Comparison of ENCODE assay signal across 16 mouse cellular contexts in genomic region chr8:122334791-122335490, GRCm38 (mm10). TPM values are rescaled to one million over a fixed set of nuclear protein-coding genes. Genes with fewer than 3 reads are reported as not detected.
DNase-seq lines count a peak whose midpoint lies in the region; ATAC-seq and TF ChIP-seq lines count a peak whose summit lies in the region.
"Had no signal": no experiment of that assay in that cellular context is flagged by ENCODE, and none has a peak within 500 bp of the region (broad histone marks: within the 10 kb centered on the region; RNA-seq: fewer than 3 reads in every experiment).

No protein-coding gene starts in this region.

- TF ChIP-seq RAD21 in MEL (IDR thresholded peaks at IDR 0.05; ENCODE audit: low read depth, low read length) = no peak

- peak overlapping the region; percentile 96; the same call in 1 of the 2 replicates for H3K4me2 ChIP-seq in hindbrain, embryonic 12.5 days (replicated peaks)

- no peak overlapping the region for H3K27ac ChIP-seq in MEL (ENCODE audit: control insufficient read depth, low read depth, low read length)
- H3K27ac ChIP-seq in hindbrain, embryonic 12.5 days = 0 out of 2 replicates have a peak overlapping the region, but pooled peaks have one; percentile 30
- no peak overlapping the region for H3K27ac ChIP-seq in midbrain, embryonic 10.5 days (replicated peaks)
- H3K27ac ChIP-seq in cerebellum, adult 2 months (ENCODE audit: insufficient read depth, low read length) = no peak overlapping the region
- H3K27ac ChIP-seq: heart, embryonic 13.5 days had no signal

- H3K4me1 ChIP-seq in E14TG2a.4 (replicated peaks; ENCODE audit: low read depth, low read length) (peaks cover 27% of the 10 kb centered on the region), MEL (ENCODE audit: control insufficient read depth in 1 of 2, insufficient read depth in 2 of 2, low read length in 2 of 2) (peaks cover 0 to 5% of the 10 kb centered on the region in 2 experiments; a peak in 1 of 4 replicates)
- peaks cover 22% of the 10 kb centered on the region for H3K4me1 ChIP-seq in hindbrain, embryonic 12.5 days
- H3K4me1 ChIP-seq in midbrain, embryonic 10.5 days = peaks cover 25% of the 10 kb centered on the region
- peaks cover 3% of the 10 kb centered on the region; the same call in 1 of the 2 replicates for H3K4me1 ChIP-seq in cerebellum, adult 2 months (ENCODE audit: control insufficient read depth, insufficient read depth, low read length)

- no peaks in the 10 kb centered on the region for H3K79me2 ChIP-seq in MEL (ENCODE audit: control insufficient read depth, insufficient read depth, low read length, poor library complexity)

- no peak for TF ChIP-seq POLR2A in MEL (IDR thresholded peaks at IDR 0.05; ENCODE audit: control insufficient read depth in 1 of 2, insufficient read depth in 1 of 2, low read depth in 1 of 2, low read length in 2 of 2, poor library complexity in 1 of 2)
- TF ChIP-seq POLR2A in cerebellum, adult 2 months (IDR thresholded peaks at IDR 0.05; ENCODE audit: borderline replicate concordance, insufficient read depth, low read length) = no peak

- no peak for ATAC-seq in hindbrain, embryonic 12.5 days (ENCODE audit: low FRiP score)

- no peaks in the 10 kb centered on the region for H3K36me3 ChIP-seq in E14TG2a.4 (ENCODE audit: insufficient read depth, low read length)
- peaks cover 4 to 30% of the 10 kb centered on the region in 2 experiments for H3K36me3 ChIP-seq in MEL (ENCODE audit: control insufficient read depth in 1 of 2, insufficient read depth in 2 of 2, low read length in 2 of 2)
- no peaks in the 10 kb centered on the region; the same call in 1 of the 2 replicates for H3K36me3 ChIP-seq in hindbrain, embryonic 12.5 days
- peaks cover 5% of the 10 kb centered on the region; the same call in 1 of the 2 replicates for H3K36me3 ChIP-seq in midbrain, embryonic 10.5 days

- no peak for TF ChIP-seq EP300 in MEL (IDR thresholded peaks at IDR 0.05; ENCODE audit: low read depth in 1 of 2, low read length in 2 of 2)

- TF ChIP-seq CTCF in E14TG2a.4 (conservative IDR thresholded peaks at IDR 0.05; ENCODE audit: low read length) (no peak), MEL (IDR thresholded peaks at IDR 0.05 in 2 of 3, conservative IDR thresholded peaks at IDR 0.05 in 1 of 3; ENCODE audit: control insufficient read depth in 1 of 3, insufficient read depth in 1 of 3, low read depth in 2 of 3, low read length in 3 of 3, poor library complexity in 1 of 3, severe bottlenecking in 1 of 3) (no peak)
- no peak for TF ChIP-seq CTCF in cerebellum, adult 2 months (IDR thresholded peaks at IDR 0.05; ENCODE audit: borderline replicate concordance, insufficient read depth, low read depth, low read length)

- peak; percentile 17 for DNase-seq in MEL (ENCODE audit: low read depth, low spot score)
- DNase-seq in midbrain, embryonic 10.5 days (ENCODE audit: low spot score) = no peak
- no peak for DNase-seq in layer of hippocampus, adult 9-10 months (ENCODE audit: low spot score)
- no peak for DNase-seq in frontal cortex, postnatal 10 days (ENCODE audit: low spot score in 2 of 2)
- DNase-seq in cerebellum, adult 2 months = no peak
- DNase-seq in Muller cell, postnatal 12 days (ENCODE audit: inconsistent ontology term) = no peak
- DNase-seq: gastrocnemius, postnatal 14 days; retina, postnatal 1 day had no signal

- H3K4me3 ChIP-seq in E14TG2a.4 (replicated peaks; ENCODE audit: low read length) (peak overlapping the region; percentile 86), MEL (ENCODE audit: control insufficient read depth in 1 of 2, insufficient read depth in 1 of 2, low read depth in 2 of 2, low read length in 2 of 2) (no peak overlapping the region)
- H3K4me3 ChIP-seq in hindbrain, embryonic 12.5 days = peak overlapping the region; percentile 56; the same call in 1 of the 2 replicates
- peak overlapping the region; percentile 71; the same call in 1 of the 2 replicates for H3K4me3 ChIP-seq in midbrain, embryonic 10.5 days
- H3K4me3 ChIP-seq in cerebellum, adult 2 months (replicated peaks; ENCODE audit: insufficient read depth, low read depth, low read length) = no peak overlapping the region

- 83% methylated on average over 13 of the region's 13 CpGs for WGBS in hindbrain, embryonic 12.5 days
- 84% methylated on average over 13 of the region's 13 CpGs for WGBS in midbrain, embryonic 10.5 days
- 93% methylated on average over 13 of the region's 13 CpGs for WGBS in cerebellum, adult 2 months

- H3K27me3 ChIP-seq in E14TG2a.4 (ENCODE audit: insufficient read depth, low read length) (peaks cover 55% of the 10 kb centered on the region), MEL (ENCODE audit: control insufficient read depth in 1 of 2, insufficient read depth in 2 of 2, low read length in 2 of 2) (no peaks in the 10 kb centered on the region)
- peaks cover 67% of the 10 kb centered on the region for H3K27me3 ChIP-seq in hindbrain, embryonic 12.5 days
- peaks cover 78% of the 10 kb centered on the region for H3K27me3 ChIP-seq in midbrain, embryonic 10.5 days (ENCODE audit: low read depth, poor library complexity, severe bottlenecking)
- no peaks in the 10 kb centered on the region; the same call in 1 of the 2 replicates for H3K27me3 ChIP-seq in cerebellum, adult 2 months (ENCODE audit: control insufficient read depth, insufficient read depth, low read length)
- H3K27me3 ChIP-seq: CH12.LX had no signal

- no peak overlapping the region for H3K9ac ChIP-seq in MEL (ENCODE audit: control insufficient read depth, low read depth, low read length, poor library complexity, severe bottlenecking)
- peak overlapping the region; percentile 68; the same call in 1 of the 2 replicates for H3K9ac ChIP-seq in hindbrain, embryonic 12.5 days

- H3K9me3 ChIP-seq in E14TG2a.4 (ENCODE audit: low read length) = no peaks in the 10 kb centered on the region
- no peaks in the 10 kb centered on the region for H3K9me3 ChIP-seq in MEL (replicated peaks; ENCODE audit: insufficient read depth, low read length)
- no peaks in the 10 kb centered on the region for H3K9me3 ChIP-seq in hindbrain, embryonic 12.5 days (replicated peaks)
- no peaks in the 10 kb centered on the region for H3K9me3 ChIP-seq in midbrain, embryonic 10.5 days (replicated peaks)
- H3K9me3 ChIP-seq: heart, embryonic 13.5 days had no signal

TF ChIP-seq in MEL, 35 proteins besides CTCF, POLR2A, EP300 and RAD21:
- no peak for TF ChIP-seq MAZ (IDR thresholded peaks at IDR 0.05; ENCODE audit: low read depth, low read length)
- TF ChIP-seq MAX (IDR thresholded peaks at IDR 0.05; ENCODE audit: low read length) = no peak
- TF ChIP-seq MAFK (IDR thresholded peaks at IDR 0.05; ENCODE audit: borderline replicate concordance, low read depth, low read length) = no peak
- no peak for TF ChIP-seq USF2 (IDR thresholded peaks at IDR 0.05; ENCODE audit: borderline replicate concordance in 1 of 2, insufficient read depth in 1 of 2, low read depth in 1 of 2, low read length in 2 of 2)
- TF ChIP-seq HCFC1 (IDR thresholded peaks at IDR 0.05; ENCODE audit: low read depth, low read length) = no peak
- no peak for TF ChIP-seq KAT2A (conservative IDR thresholded peaks at IDR 0.05; ENCODE audit: low read depth, low read length)
- no peak for TF ChIP-seq NELFE (IDR thresholded peaks at IDR 0.05; ENCODE audit: low read depth, low read length)
- no peak for TF ChIP-seq SIN3A (IDR thresholded peaks at IDR 0.05; ENCODE audit: low read length)
- no peak for TF ChIP-seq ZMIZ1 (IDR thresholded peaks at IDR 0.05; ENCODE audit: low read depth, low read length)
- no peak for TF ChIP-seq TCF12 (IDR thresholded peaks at IDR 0.05; ENCODE audit: low read depth, low read length)
- no peak for TF ChIP-seq TAL1 (IDR thresholded peaks at IDR 0.05; ENCODE audit: low read length)

RNA-seq across cellular contexts. Expression of gene Trhr2, which starts 25.6 kb away (rescaled TPM):
- 0.12 TPM in 1 of 2 replicates, not detected in the other for total RNA-seq in MEL (2012; rRNA removed)
- polyA plus RNA-seq in MEL (2012; ENCODE audit: insufficient read depth in 1 of 2, insufficient read length in 2 of 2, low read depth in 1 of 2, low replicate concordance in 2 of 2, missing spikeins in 1 of 2) = under 1 TPM in 1 of 2 experiments, not detected in 1; 0.07 TPM
- not detected in 2 replicates for polyA plus RNA-seq in hindbrain, embryonic 12.5 days (2016; fragmentation: Nextera tagmentation; extraction: Ambion mirVana)
- not detected in 2 replicates for polyA plus RNA-seq in midbrain, embryonic 10.5 days (2016; fragmentation: Nextera tagmentation; extraction: Ambion mirVana)
- 0.63 and 1.8 TPM in 2 replicates for polyA plus RNA-seq in cerebellum, adult 2 months (2012; rRNA removed)
- total RNA-seq: common myeloid progenitor, adult 5-6 weeks; gastrocnemius, postnatal 14 days had no signal
- polyA plus RNA-seq: heart, embryonic 13.5 days; intestine, embryonic 14.5 days; liver, embryonic 16.5 days; spleen, adult 2 months had no signal

RNA-seq across cellular contexts. Expression of gene Zc3h18, which starts 41.5 kb away (rescaled TPM):
- total RNA-seq in MEL (2012; rRNA removed) = 84.3 and 98.5 TPM in 2 replicates
- 100 to 1,000 TPM in 1 of 2 experiments, 10 to 100 TPM in 1; 30.2 to 122 TPM for polyA plus RNA-seq in MEL (2012; ENCODE audit: insufficient read depth in 1 of 2, insufficient read length in 2 of 2, low read depth in 1 of 2, low replicate concordance in 2 of 2, missing spikeins in 1 of 2)
- polyA plus RNA-seq in hindbrain, embryonic 12.5 days (2016; fragmentation: Nextera tagmentation; extraction: Ambion mirVana) = 64.0 and 64.4 TPM in 2 replicates
- polyA plus RNA-seq in midbrain, embryonic 10.5 days (2016; fragmentation: Nextera tagmentation; extraction: Ambion mirVana) = 75.7 and 79.4 TPM in 2 replicates
- 39.2 and 40.1 TPM in 2 replicates for polyA plus RNA-seq in cerebellum, adult 2 months (2012; rRNA removed)

RNA-seq across cellular contexts. Expression of gene Zfpm1, which starts 53.0 kb away (rescaled TPM):
- total RNA-seq in MEL (2012; rRNA removed) = 104 and 133 TPM in 2 replicates
- 100 to 1,000 TPM; 260 to 343 TPM for polyA plus RNA-seq in MEL (2012; ENCODE audit: insufficient read depth in 1 of 2, insufficient read length in 2 of 2, low read depth in 1 of 2, low replicate concordance in 2 of 2, missing spikeins in 1 of 2)
- 2.5 and 3.3 TPM in 2 replicates for polyA plus RNA-seq in hindbrain, embryonic 12.5 days (2016; fragmentation: Nextera tagmentation; extraction: Ambion mirVana)
- 1.3 and 1.5 TPM in 2 replicates for polyA plus RNA-seq in midbrain, embryonic 10.5 days (2016; fragmentation: Nextera tagmentation; extraction: Ambion mirVana)
- polyA plus RNA-seq in cerebellum, adult 2 months (2012; rRNA removed) = 19.6 and 20.1 TPM in 2 replicates

Comparison
In these comparisons a context has a peak if more than half of its experiments do, and no peak if none do; other contexts are left out.
1. H3K4me3 ChIP-seq: peak in E14TG2a.4 (single experiment), hindbrain, embryonic 12.5 days (single experiment) and midbrain, embryonic 10.5 days (single experiment); none in MEL (0 of 2) and cerebellum, adult 2 months (single experiment).
2. RNA of gene Zfpm1, which starts 53.0 kb away (polyA plus RNA-seq): 260 to 343 TPM in MEL; 19.6 to 20.1 TPM in cerebellum, adult 2 months, 2.5 to 3.3 TPM in hindbrain, embryonic 12.5 days and 1.3 to 1.5 TPM in midbrain, embryonic 10.5 days; every median in the first group is over 10 times any median in the second.